Mouse (Mus musculus): ENCODE results near the gene Prpf6. TPM values are rescaled to one million over a fixed set of nuclear protein-coding genes. Genes with fewer than 3 reads are reported as not detected.

Gene Prpf6
- total and polyA plus RNA-seq, 3 experiments = 28.3 to 53.8 (median 48.1) TPM

DNA sequence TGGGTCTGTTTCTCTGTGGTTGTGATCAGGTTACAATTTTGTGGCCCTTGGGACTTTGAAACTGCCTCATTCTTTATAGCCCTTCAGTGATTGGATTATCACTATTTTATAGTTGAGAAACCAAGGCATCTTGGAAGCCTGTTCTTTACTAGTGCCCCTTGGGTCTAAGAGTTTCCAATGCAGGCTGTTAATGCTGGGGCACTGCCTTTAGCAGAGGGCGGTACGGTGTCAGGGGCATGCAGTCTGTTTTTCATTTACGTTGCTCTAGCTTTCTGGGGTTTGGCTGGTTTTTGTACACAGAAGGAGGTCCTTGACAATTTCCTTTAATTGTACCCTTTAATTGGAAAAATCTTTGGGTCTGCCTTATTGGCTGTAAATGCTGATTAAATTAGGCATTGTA, 54.0 kb downstream of the Prpf6 start:
- no peak for DNase-seq (ENCODE audit: extremely low read depth)
- Histone ChIP-seq H3K27ac (ENCODE audit: insufficient read depth, low read depth) (no peak overlapping the region), H3K27me3 (replicated peaks) (no peaks in the 10 kb centered on the region), H3K79me2 (replicated peaks; ENCODE audit: control insufficient read depth, extremely low read depth, insufficient read depth, poor library complexity, severe bottlenecking) (no peaks in the 10 kb centered on the region), H3K9ac (ENCODE audit: insufficient read depth, low read depth) (no peak overlapping the region), H3K4me2 (ENCODE audit: insufficient read depth, low read depth, poor library complexity, severe bottlenecking) (no peak overlapping the region), H3K9me3 (replicated peaks; ENCODE audit: low read length) (no peaks in the 10 kb centered on the region), H3K4me1 (ENCODE audit: control insufficient read depth in 1 of 2, insufficient read depth in 2 of 2) (peaks cover 0 to 10% of the 10 kb centered on the region in 2 experiments; a peak in 2 of 4 replicates), H3K36me3 (replicated peaks in 1 of 2; ENCODE audit: control insufficient read depth in 1 of 2, insufficient read depth in 1 of 2, low read length in 1 of 2) (peaks cover 61 to 89% of the 10 kb centered on the region in 2 experiments), H3K4me3 (replicated peaks in 1 of 3; ENCODE audit: low read depth in 2 of 3, low read length in 2 of 3, poor library complexity in 1 of 3) (no peak overlapping the region)
- dilution Hi-C loops (cut with MboI; ENCODE audit: extremely low pct_ligation_motif_present, extremely low pct_unique_long_range_greater_than_20kb, low sequenced_read_pairs) (no loop called here), in situ Hi-C loops (cut with MboI; ENCODE audit: low pct_ligation_motif_present, low pct_unique_long_range_greater_than_20kb, low sequenced_read_pairs) (no loop called here)
- TF ChIP-seq UBTF (IDR thresholded peaks at IDR 0.05; ENCODE audit: low read depth, low read length) = no peak
- TF ChIP-seq ZMIZ1 (IDR thresholded peaks at IDR 0.05; ENCODE audit: low read depth, low read length) = no peak
- TF ChIP-seq JUND (conservative IDR thresholded peaks at IDR 0.05; ENCODE audit: low read depth, low read length) = no peak
- TF ChIP-seq PAX5 (IDR thresholded peaks at IDR 0.05; ENCODE audit: low read length) = no peak
- no peak for TF ChIP-seq RCOR1 (conservative IDR thresholded peaks at IDR 0.05; ENCODE audit: low read depth, low read length)
- no peak for TF ChIP-seq RAD21 (IDR thresholded peaks at IDR 0.05; ENCODE audit: low read depth, low read length)
- no peak for TF ChIP-seq BHLHE40 (IDR thresholded peaks at IDR 0.05; ENCODE audit: low read depth, low read length)
- no peak for TF ChIP-seq ZC3H11A (IDR thresholded peaks at IDR 0.05; ENCODE audit: low read depth, low read length)
- TF ChIP-seq NRF1 (IDR thresholded peaks at IDR 0.05; ENCODE audit: low read depth, low read length) = no peak
- TF ChIP-seq TCF12 (IDR thresholded peaks at IDR 0.05; ENCODE audit: low read depth, low read length) = no peak
- no peak for TF ChIP-seq GABPA (IDR thresholded peaks at IDR 0.05; ENCODE audit: insufficient replicate concordance, low read depth, low read length)
- no peak for TF ChIP-seq SMC3 (IDR thresholded peaks at IDR 0.05; ENCODE audit: low read depth, low read length)
- TF ChIP-seq KAT2A (IDR thresholded peaks at IDR 0.05; ENCODE audit: insufficient replicate concordance, low read length) = no peak
- TF ChIP-seq POLR2AphosphoS2 (IDR thresholded peaks at IDR 0.05; ENCODE audit: low read depth, low read length) = no peak
- no peak for TF ChIP-seq HCFC1 (IDR thresholded peaks at IDR 0.05; ENCODE audit: low read depth, low read length)
- TF ChIP-seq MAFK (IDR thresholded peaks at IDR 0.05; ENCODE audit: insufficient replicate concordance, low read length) = no peak
- no peak for TF ChIP-seq MXI1 (IDR thresholded peaks at IDR 0.05; ENCODE audit: low read depth, low read length)

DNA sequence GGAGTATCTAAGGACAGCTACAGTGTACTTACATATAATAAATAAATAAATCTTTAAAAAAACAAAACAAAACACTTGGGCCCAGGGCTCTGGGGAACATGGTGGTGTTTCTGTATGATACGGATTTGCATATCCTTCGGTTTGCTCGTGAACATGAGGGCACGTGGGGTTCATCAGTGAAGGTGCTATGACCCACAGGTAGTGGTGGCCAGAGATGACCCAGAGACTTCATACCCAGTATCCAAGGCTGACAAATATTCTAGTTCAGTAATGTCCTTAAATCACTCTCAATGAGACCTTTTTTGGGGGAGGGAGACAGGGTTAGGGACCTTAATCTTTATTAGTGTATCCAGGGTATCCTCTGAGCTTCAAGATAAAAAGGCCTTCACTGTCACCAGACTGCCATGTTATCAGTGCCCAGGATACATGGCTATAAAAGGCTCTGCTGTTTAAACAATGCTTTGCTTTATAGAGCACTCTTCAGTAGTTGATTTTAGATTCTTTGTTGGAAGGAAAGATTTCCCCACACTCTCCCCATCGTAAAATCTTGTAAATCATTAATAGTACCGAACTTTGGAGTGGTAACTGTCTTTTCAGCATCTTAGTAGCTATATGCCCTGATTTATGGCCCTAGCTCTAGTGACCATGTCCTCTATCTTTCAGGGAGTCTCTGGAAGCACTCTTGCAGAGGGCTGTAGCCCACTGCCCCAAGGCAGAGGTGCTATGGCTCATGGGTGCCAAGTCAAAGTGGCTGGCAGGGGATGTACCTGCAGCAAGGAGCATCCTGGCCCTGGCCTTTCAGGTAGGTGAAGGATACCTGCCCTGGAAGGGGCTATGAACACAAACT, 55.2 kb downstream of the Prpf6 start:
- Histone ChIP-seq H3K4me1 (ENCODE audit: control insufficient read depth in 1 of 2, insufficient read depth in 2 of 2) (peaks cover 0 to 5% of the 10 kb centered on the region in 2 experiments; a peak in 1 of 4 replicates), H3K27ac (ENCODE audit: insufficient read depth, low read depth) (no peak overlapping the region), H3K9me3 (replicated peaks; ENCODE audit: low read length) (no peaks in the 10 kb centered on the region), H3K27me3 (replicated peaks) (no peaks in the 10 kb centered on the region), H3K4me3 (replicated peaks in 1 of 3; ENCODE audit: low read depth in 2 of 3, low read length in 2 of 3, poor library complexity in 1 of 3) (no peak overlapping the region), H3K36me3 (replicated peaks in 1 of 2; ENCODE audit: control insufficient read depth in 1 of 2, insufficient read depth in 1 of 2, low read length in 1 of 2) (peaks cover 61 to 87% of the 10 kb centered on the region in 2 experiments), H3K9ac (ENCODE audit: insufficient read depth, low read depth) (no peak overlapping the region), H3K79me2 (replicated peaks; ENCODE audit: control insufficient read depth, extremely low read depth, insufficient read depth, poor library complexity, severe bottlenecking) (no peaks in the 10 kb centered on the region), H3K4me2 (ENCODE audit: insufficient read depth, low read depth, poor library complexity, severe bottlenecking) (no peak overlapping the region)
- no peak for DNase-seq (ENCODE audit: extremely low read depth)
- dilution Hi-C loops (cut with MboI; ENCODE audit: extremely low pct_ligation_motif_present, extremely low pct_unique_long_range_greater_than_20kb, low sequenced_read_pairs) (no loop called here), in situ Hi-C loops (cut with MboI; ENCODE audit: low pct_ligation_motif_present, low pct_unique_long_range_greater_than_20kb, low sequenced_read_pairs) (no loop called here)
- TF ChIP-seq POLR2A (IDR thresholded peaks at IDR 0.05; ENCODE audit: low read depth, low read length) = no peak
- no peak for TF ChIP-seq KAT2A (IDR thresholded peaks at IDR 0.05; ENCODE audit: insufficient replicate concordance, low read length)
- TF ChIP-seq JUN (IDR thresholded peaks at IDR 0.05; ENCODE audit: insufficient read depth, low read depth, low read length) = no peak
- no peak for TF ChIP-seq E2F4 (IDR thresholded peaks at IDR 0.05; ENCODE audit: insufficient replicate concordance, low read depth, low read length)
- TF ChIP-seq USF2 (conservative IDR thresholded peaks at IDR 0.05; ENCODE audit: low read depth, low read length) = no peak
- TF ChIP-seq CTCF (conservative IDR thresholded peaks at IDR 0.05 in 1 of 2, IDR thresholded peaks at IDR 0.05 in 1 of 2; ENCODE audit: low read depth in 2 of 2, low read length in 2 of 2) = no peak
- TF ChIP-seq MYC (IDR thresholded peaks at IDR 0.05; ENCODE audit: low read depth, low read length) = no peak
- TF ChIP-seq GABPA (IDR thresholded peaks at IDR 0.05; ENCODE audit: insufficient replicate concordance, low read depth, low read length) = no peak
- TF ChIP-seq ZC3H11A (IDR thresholded peaks at IDR 0.05; ENCODE audit: low read depth, low read length) = no peak
- no peak for TF ChIP-seq MAX (IDR thresholded peaks at IDR 0.05; ENCODE audit: low read length)
- no peak for TF ChIP-seq TCF12 (IDR thresholded peaks at IDR 0.05; ENCODE audit: low read depth, low read length)
- no peak for TF ChIP-seq USF1 (IDR thresholded peaks at IDR 0.05; ENCODE audit: low read depth, low read length)
- TF ChIP-seq EP300 (IDR thresholded peaks at IDR 0.05; ENCODE audit: low read length) = no peak
- TF ChIP-seq POLR2AphosphoS2 (IDR thresholded peaks at IDR 0.05; ENCODE audit: low read depth, low read length) = no peak
- no peak for TF ChIP-seq CHD1 (IDR thresholded peaks at IDR 0.05; ENCODE audit: low read depth, low read length)
- no peak for TF ChIP-seq UBTF (IDR thresholded peaks at IDR 0.05; ENCODE audit: low read depth, low read length)
- TF ChIP-seq BHLHE40 (IDR thresholded peaks at IDR 0.05; ENCODE audit: low read depth, low read length) = no peak
- TF ChIP-seq MXI1 (IDR thresholded peaks at IDR 0.05; ENCODE audit: low read depth, low read length) = no peak
- no peak for TF ChIP-seq ZKSCAN1 (IDR thresholded peaks at IDR 0.05; ENCODE audit: borderline replicate concordance, low read depth, low read length)
- no peak for TF ChIP-seq MAZ (IDR thresholded peaks at IDR 0.05; ENCODE audit: low read depth, low read length)
